Mouse (Mus musculus) bone marrow, adult 2 months (tissue): Measurements from ENCODE around the gene Cys1.

Experiments
- CTCF ChIP-seq: fragments of 200-500 bp; IDR thresholded peaks from 2 replicates; pipeline ENCODE4 v1.5.1; 2011; ENCODE audit warnings: low read length, control low read depth; ENCODE audit not compliant: control insufficient read depth, insufficient read depth
- POLR2A ChIP-seq: fragments of 200-500 bp; IDR thresholded peaks from 2 replicates; pipeline ENCODE4 v1.6.1; 2011; ENCODE audit warnings: low read depth, mild to moderate bottlenecking, control low read depth, low read length, borderline replicate concordance; ENCODE audit not compliant: control insufficient read depth

- TF ChIP-seq CTCF (no peak), POLR2A (no peak)
Observed at GRCm38 (mm10) chr12:24650415-24651062, 31.1 kb downstream of the Cys1 start.
